In genomic region chr1:185125737-185126286, GRCm38 (mm10) we compare ENCODE assay signal across 16 mouse cellular contexts.
A peak's percentile ranks its signal among the peaks of the same experiment; 100 is the strongest.
DNase-seq lines count a peak whose midpoint lies in the region; ATAC-seq and TF ChIP-seq lines count a peak whose summit lies in the region.
"Had no signal": no experiment of that assay in that cellular context is flagged by ENCODE, and none has a peak within 500 bp of the region (broad histone marks: within the 10 kb centered on the region; RNA-seq: fewer than 3 reads in every experiment).

No protein-coding gene starts in this region.

- intact Hi-C loops in heart, postnatal 36 days (cut with DNase I), result no loop called here

- WGBS in heart, embryonic 12.5 days, result 38% methylated on average over 14 of the region's 14 CpGs
- 21% methylated on average over 14 of the region's 14 CpGs for WGBS in lung, embryonic 14.5 days
- WGBS in stomach, postnatal 0 days, result 35% methylated on average over 14 of the region's 14 CpGs

- no peak for TF ChIP-seq EP300 in stomach, postnatal 0 days (optimal IDR thresholded peaks at IDR 0.05)

- H3K4me2 ChIP-seq in heart, embryonic 12.5 days, result peak overlapping the region; percentile 2; the same call in 1 of the 2 replicates
- no peak overlapping the region for H3K4me2 ChIP-seq in lung, embryonic 14.5 days
- no peak overlapping the region for H3K4me2 ChIP-seq in stomach, postnatal 0 days (replicated peaks; ENCODE audit: low read depth)
- H3K4me2 ChIP-seq: limb, embryonic 12.5 days; neural tube, embryonic 13.5 days had no signal

- 0 out of 2 replicates have a peak, but pooled peaks cover 9% of the 10 kb centered on the region for H3K27me3 ChIP-seq in heart, embryonic 12.5 days (replicated peaks)
- H3K27me3 ChIP-seq in lung, embryonic 14.5 days (ENCODE audit: insufficient read depth, low read length), result no peaks in the 10 kb centered on the region
- no peaks in the 10 kb centered on the region for H3K27me3 ChIP-seq in stomach, postnatal 0 days (ENCODE audit: control insufficient read depth, insufficient read depth, low read length)
- H3K27me3 ChIP-seq: limb, embryonic 12.5 days; neural tube, embryonic 13.5 days had no signal

- no peak for TF ChIP-seq CTCF in lung, embryonic 14.5 days (IDR thresholded peaks at IDR 0.05; ENCODE audit: low read depth)
- TF ChIP-seq CTCF in stomach, postnatal 0 days (IDR thresholded peaks at IDR 0.05; ENCODE audit: low read depth), result no peak

- H3K4me3 ChIP-seq in heart, embryonic 12.5 days, result no peak overlapping the region
- no peak overlapping the region for H3K4me3 ChIP-seq in lung, embryonic 14.5 days (ENCODE audit: low read depth, low read length)
- H3K4me3 ChIP-seq in stomach, postnatal 0 days (ENCODE audit: low read depth, low read length), result no peak overlapping the region
- H3K4me3 ChIP-seq: limb, embryonic 12.5 days; neural tube, embryonic 13.5 days had no signal

- H3K9me3 ChIP-seq in heart, embryonic 12.5 days (replicated peaks), result no peaks in the 10 kb centered on the region
- no peaks in the 10 kb centered on the region for H3K9me3 ChIP-seq in lung, embryonic 14.5 days (ENCODE audit: low read depth, low read length)
- no peaks in the 10 kb centered on the region for H3K9me3 ChIP-seq in stomach, postnatal 0 days (ENCODE audit: control insufficient read depth, low read length)
- H3K9me3 ChIP-seq: limb, embryonic 12.5 days; neural tube, embryonic 13.5 days had no signal

- DNase-seq in heart, postnatal 36 days, result no peak
- peak; percentile 85 for DNase-seq in lung, embryonic 14.5 days
- DNase-seq in lung, postnatal 25 days (ENCODE audit: low spot score), result no peak
- DNase-seq in adrenal gland, adult 8-10 months, result peak; percentile 13
- peak; percentile 7 for DNase-seq in lung, postnatal 10 days
- DNase-seq in stomach, postnatal 0 days (ENCODE audit: low spot score), result no peak
- DNase-seq: B cell, adult 2 months; cerebellum, adult 18-20 months; kidney, adult 2 months; kidney, postnatal 25 days; thymus, adult 18-20 months had no signal

- no peaks in the 10 kb centered on the region for H3K36me3 ChIP-seq in heart, embryonic 12.5 days
- no peaks in the 10 kb centered on the region for H3K36me3 ChIP-seq in lung, embryonic 14.5 days (ENCODE audit: insufficient read depth)
- no peaks in the 10 kb centered on the region for H3K36me3 ChIP-seq in stomach, postnatal 0 days (ENCODE audit: control insufficient read depth, insufficient read depth, low read length)
- H3K36me3 ChIP-seq: limb, embryonic 12.5 days; neural tube, embryonic 13.5 days had no signal

- no peak for ATAC-seq in heart, embryonic 12.5 days (ENCODE audit: insufficient number of reproducible peaks, low FRiP score)
- peak; percentile 59 for ATAC-seq in lung, embryonic 14.5 days (ENCODE audit: insufficient read depth)
- no peak for ATAC-seq in stomach, postnatal 0 days (ENCODE audit: low FRiP score, low TSS enrichment)
- ATAC-seq: forebrain, embryonic 16.5 days; hindbrain, postnatal 0 days had no signal

- 0 out of 2 replicates have a peak, but pooled peaks cover 2% of the 10 kb centered on the region for H3K4me1 ChIP-seq in heart, embryonic 12.5 days (replicated peaks)
- peaks cover 13% of the 10 kb centered on the region; the same call in 1 of the 2 replicates for H3K4me1 ChIP-seq in lung, embryonic 14.5 days (ENCODE audit: insufficient read depth)
- no peaks in the 10 kb centered on the region for H3K4me1 ChIP-seq in stomach, postnatal 0 days (replicated peaks; ENCODE audit: control insufficient read depth, insufficient read depth)
- H3K4me1 ChIP-seq: limb, embryonic 12.5 days; neural tube, embryonic 13.5 days had no signal

- H3K27ac ChIP-seq in heart, embryonic 12.5 days (ENCODE audit: poor library complexity, severe bottlenecking), result no peak overlapping the region
- H3K27ac ChIP-seq in lung, embryonic 14.5 days (ENCODE audit: low read depth), result peak overlapping the region; percentile 70
- H3K27ac ChIP-seq in stomach, postnatal 0 days (replicated peaks), result no peak overlapping the region
- H3K27ac ChIP-seq: hindbrain, postnatal 0 days; limb, embryonic 12.5 days; neural tube, embryonic 13.5 days had no signal

- H3K9ac ChIP-seq in heart, embryonic 12.5 days, result no peak overlapping the region
- H3K9ac ChIP-seq in lung, embryonic 14.5 days, result no peak overlapping the region
- no peak overlapping the region for H3K9ac ChIP-seq in stomach, postnatal 0 days (ENCODE audit: low read length)
- H3K9ac ChIP-seq: limb, embryonic 12.5 days; neural tube, embryonic 13.5 days had no signal

Comparison
In these comparisons a context has a peak if more than half of its experiments do, and no peak if none do; other contexts are left out.
1. DNase-seq: peak in lung, embryonic 14.5 days (single experiment), adrenal gland, adult 8-10 months (single experiment) and lung, postnatal 10 days (single experiment); none in heart, postnatal 36 days (0 of 2), lung, postnatal 25 days (single experiment) and stomach, postnatal 0 days (single experiment).